Mouse (Mus musculus) ZHBTc4 (cell line): ENCODE measurements around the gene Tmem59l.

Source experiments
- DNase-seq: peaks from one replicate; pipeline ENCODE4 v3.0.0-alpha.2; 2011; ENCODE audit warnings: low read depth, low spot score

The Tmem59l gene

DNA sequence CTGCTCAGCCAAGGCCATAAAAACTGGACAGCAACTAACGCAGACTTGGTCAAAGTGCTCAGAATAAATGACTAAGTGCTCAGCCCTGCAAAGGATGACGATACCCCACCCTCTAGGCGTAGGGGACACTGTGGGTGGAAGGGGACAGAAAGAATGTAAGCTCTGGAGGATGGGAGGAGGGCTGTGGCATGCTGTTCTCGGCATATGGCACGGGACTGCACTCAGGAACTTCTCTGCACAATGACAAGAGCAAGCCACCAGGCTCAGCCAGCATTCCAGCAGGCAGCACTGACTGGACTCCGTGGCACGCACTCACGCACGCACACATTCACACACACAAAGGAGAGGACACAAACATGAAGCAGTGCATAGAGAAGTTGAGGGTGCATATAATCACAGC is 26.6 kb downstream of the Tmem59l start:
- no peak for DNase-seq

DNA sequence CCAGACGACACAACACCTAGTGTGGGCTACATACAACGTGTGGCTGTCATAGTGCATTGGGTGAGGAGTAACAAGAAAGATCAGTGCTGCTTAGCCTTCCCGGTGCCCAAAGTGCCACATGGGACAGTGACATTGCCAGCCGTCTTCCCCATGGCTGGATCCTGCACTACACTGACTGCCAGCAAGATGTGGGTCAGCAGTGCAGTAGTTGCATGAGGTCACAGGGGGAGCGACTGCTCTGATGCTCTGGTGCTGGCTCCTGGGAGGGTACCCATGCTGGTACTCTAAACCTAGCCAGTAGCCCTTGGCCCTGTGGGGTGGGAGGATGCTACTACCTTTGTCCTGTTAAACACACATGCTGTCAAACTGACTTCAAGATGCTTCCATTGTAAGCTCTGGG is 27.0 kb downstream of the Tmem59l start:
- no peak for DNase-seq

GRCm38 (mm10) chr8:70459636-70460035 is 27.5 kb downstream of the Tmem59l start:
- DNase-seq = peak; percentile 38

GRCm38 (mm10) chr8:70458462-70458861 is 28.7 kb downstream of the Tmem59l start:
- no peak for DNase-seq

DNA sequence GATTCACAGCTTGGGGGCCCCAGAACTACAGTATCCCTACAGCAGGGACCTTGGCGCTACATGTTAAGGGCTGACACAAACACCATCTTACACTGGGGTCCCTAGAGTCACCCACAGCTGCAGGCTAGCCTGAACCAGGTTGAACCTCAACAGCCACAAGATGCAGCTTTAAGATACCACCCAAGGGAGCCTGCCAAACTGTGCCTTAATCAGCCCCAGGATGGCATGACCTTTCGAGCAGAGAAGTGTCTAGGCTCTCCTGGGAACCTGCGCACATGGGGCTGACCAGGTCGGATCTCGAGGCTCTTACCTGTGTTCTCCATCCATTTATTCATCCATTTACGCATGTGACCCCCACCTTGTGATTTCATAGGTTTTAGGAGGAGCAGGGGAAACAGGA is 29.3 kb downstream of the Tmem59l start:
- DNase-seq = no peak

DNA sequence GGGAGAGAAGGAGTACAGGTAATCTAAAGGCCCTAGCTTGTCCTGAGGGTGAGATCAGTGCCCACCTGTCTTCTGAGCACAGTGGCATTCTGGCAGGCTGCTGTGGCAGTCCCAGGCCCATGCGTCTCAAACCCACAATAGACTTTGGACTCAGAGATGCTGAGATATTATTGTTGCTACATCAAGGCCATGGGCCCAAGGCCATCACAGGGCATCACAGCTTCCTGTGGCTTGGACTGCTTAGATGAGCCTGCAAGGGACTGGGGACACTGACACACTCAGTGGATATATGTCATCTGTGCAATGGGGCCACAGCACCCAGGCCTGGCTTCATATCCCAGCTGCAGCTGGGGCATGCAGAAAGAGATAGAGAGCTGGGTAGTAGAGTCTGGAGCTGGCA is 30.2 kb downstream of the Tmem59l start:
- DNase-seq = no peak

DNA sequence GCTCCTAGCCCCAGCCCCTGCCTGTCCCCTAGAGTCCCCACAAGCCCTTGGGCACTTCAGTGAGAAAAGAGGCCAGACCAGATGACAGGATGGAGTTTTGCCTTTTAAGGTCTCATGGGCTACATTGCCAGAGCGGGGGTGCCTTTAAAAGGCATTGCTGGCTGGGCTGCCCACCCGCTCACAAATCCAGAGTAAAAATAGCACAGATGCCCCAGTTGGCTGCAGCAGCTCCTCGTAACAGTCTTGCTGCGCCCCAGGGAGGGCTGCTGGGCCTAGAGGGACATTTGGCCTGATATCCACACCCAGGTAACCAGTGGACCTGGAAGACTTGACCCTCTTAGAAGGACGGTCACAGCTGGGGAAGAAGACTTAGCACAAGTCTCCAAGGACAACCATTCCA is 33.3 kb downstream of the Tmem59l start:
- no peak for DNase-seq

- peak; percentile 63 for DNase-seq
Measured at GRCm38 (mm10) chr8:70452196-70452966, 34.8 kb downstream of the Tmem59l start.

- no peak for DNase-seq
Measured at GRCm38 (mm10) chr8:70447639-70448420, 39.3 kb downstream of the Tmem59l start.

GRCm38 (mm10) chr8:70445988-70446387 is 41.2 kb downstream of the Tmem59l start:
- DNase-seq = no peak

- DNase-seq = no peak
Measured at GRCm38 (mm10) chr8:70443326-70443725, 43.8 kb downstream of the Tmem59l start.

DNA sequence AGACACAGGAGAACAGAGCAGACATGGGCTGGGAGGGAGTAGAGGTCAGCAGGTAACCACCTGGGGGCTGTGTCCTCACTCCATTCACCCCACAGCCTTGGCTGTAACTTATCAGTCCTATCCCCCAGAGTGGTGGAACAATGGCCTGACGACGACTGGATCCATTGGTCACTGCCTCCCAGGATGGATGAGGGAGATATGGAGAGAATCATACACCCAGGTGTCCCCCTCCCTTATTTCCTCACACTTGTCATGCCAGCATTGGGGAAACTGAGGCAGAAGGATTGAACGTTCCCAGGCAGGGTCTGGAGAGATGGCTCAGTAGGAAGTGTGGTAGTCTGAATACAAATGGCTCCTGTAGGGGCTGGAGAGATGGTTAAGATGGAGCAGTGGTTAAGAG is 45.6 kb downstream of the Tmem59l start:
- DNase-seq = no peak

DNA sequence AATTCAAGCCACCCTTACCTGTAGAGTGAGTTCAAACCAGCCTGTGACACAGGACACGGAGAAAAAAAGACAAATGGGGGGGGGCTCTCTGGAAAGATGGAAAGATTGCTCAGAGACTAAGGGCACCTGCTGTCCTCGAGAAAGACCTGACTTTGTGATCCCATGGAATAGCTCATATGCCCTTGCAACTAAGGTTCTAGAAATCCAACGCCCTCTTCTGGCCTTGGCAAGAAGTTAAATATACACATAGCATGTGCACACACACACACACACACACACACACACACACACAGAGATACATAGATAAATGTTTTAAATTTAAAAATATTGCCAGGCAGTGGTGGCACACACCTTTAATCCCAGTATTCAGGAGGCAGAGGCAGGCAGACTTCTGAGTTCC is 46.9 kb downstream of the Tmem59l start:
- peak; percentile 45 for DNase-seq

GRCm38 (mm10) chr8:70439848-70440179 is 47.3 kb downstream of the Tmem59l start:
- DNase-seq = no peak

- DNase-seq = peak; percentile 98
Measured at GRCm38 (mm10) chr8:70439055-70439847, 47.9 kb downstream of the Tmem59l start, which contains the start of gene Crtc1. Gene Crtc1 (minus strand): TSS chr8:70439579.

- no peak for DNase-seq
Measured at GRCm38 (mm10) chr8:70438423-70438822, 48.7 kb downstream of the Tmem59l start.

- no peak for DNase-seq
Measured at GRCm38 (mm10) chr8:70435156-70435555, 52.0 kb downstream of the Tmem59l start.
